Mouse (Mus musculus): ENCODE data around the gene Rfc2. TPM values are rescaled to one million over a fixed set of nuclear protein-coding genes. Genes with fewer than 3 reads are reported as not detected.

The Rfc2 gene
- polyA plus RNA-seq, 1 experiment from 2014 or later = 185 TPM

DNA sequence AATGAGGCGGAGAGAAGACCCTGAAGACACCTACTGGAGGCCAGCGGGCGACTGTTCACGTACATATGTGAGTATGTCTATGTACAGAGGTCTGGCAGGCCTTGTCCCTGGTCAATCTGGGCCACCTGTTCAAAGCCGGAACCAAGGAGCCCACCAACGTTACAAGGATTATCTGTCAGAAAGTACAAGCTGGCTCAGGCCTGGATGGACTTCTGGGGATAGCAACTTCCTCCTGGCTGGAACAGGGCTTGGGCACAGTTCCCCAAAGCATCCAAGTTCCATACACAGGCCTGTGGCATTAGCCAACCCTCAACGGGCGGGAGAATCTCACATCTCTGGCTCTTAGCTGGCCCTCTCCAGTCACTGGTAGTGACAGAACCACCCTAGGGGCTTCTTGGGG, 33.1 kb downstream of the Rfc2 start:
- Histone ChIP-seq H3K4me3 (replicated peaks) (no peak overlapping the region), H3K9me3 (replicated peaks) (no peaks in the 10 kb centered on the region), H3K27me3 (replicated peaks) (no peaks in the 10 kb centered on the region), H3K4me1 (no peaks in the 10 kb centered on the region), H3K36me3 (peaks cover 22% of the 10 kb centered on the region), H3K4me2 (no peak overlapping the region), H3K9ac (replicated peaks) (no peak overlapping the region), H3K27ac (replicated peaks) (no peak overlapping the region)
- WGBS = 94% methylated on average over 8 of the region's 8 CpGs
- no peak for ATAC-seq (ENCODE audit: low FRiP score)

GRCm38 (mm10) chr5:134614802-134615201, 33.6 kb downstream of the Rfc2 start, which contains the start of gene Lat2:
Gene Lat2, minus strand, starts transcription at chr5:134615025.
- Histone ChIP-seq H3K36me3 (peaks cover 27% of the 10 kb centered on the region), H3K4me1 (no peaks in the 10 kb centered on the region), H3K9ac (replicated peaks) (no peak within 1 kb of the TSS), H3K27me3 (replicated peaks) (no peaks in the 10 kb centered on the region), H3K4me2 (no peak within 1 kb of the TSS), H3K4me3 (replicated peaks) (no peak within 1 kb of the TSS), H3K9me3 (replicated peaks) (no peaks in the 10 kb centered on the region), H3K27ac (replicated peaks) (no peak within 1 kb of the TSS)
- 87% methylated on average over 7 of the region's 7 CpGs for WGBS
- no peak for ATAC-seq (ENCODE audit: low FRiP score)

DNA sequence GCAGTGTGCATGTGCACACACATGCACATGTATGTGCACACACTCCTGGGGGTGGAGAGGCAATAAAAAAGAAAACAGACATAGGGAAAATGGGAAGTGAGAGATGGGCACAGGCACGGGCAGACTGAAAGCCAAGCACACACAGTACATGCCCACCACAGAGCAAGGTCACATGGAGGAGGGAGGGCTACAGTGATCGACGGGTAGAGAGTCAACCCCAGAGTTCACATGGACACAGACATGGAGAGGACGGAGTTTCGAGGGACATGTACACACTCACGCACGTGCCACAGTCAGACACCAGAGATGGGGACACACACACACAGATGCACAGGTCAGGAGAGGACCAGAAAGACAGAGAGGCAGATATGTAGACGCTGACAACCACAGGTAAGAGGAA, 34.2 kb downstream of the Rfc2 start:
- H3K27ac ChIP-seq (replicated peaks) = no peak overlapping the region
- H3K36me3 ChIP-seq = peaks cover 33% of the 10 kb centered on the region
- H3K9me3 ChIP-seq (replicated peaks) = no peaks in the 10 kb centered on the region
- no peak for ATAC-seq (ENCODE audit: low FRiP score)
- no peaks in the 10 kb centered on the region for H3K27me3 ChIP-seq (replicated peaks)
- 87% methylated on average over 8 of the region's 8 CpGs for WGBS
- no peak overlapping the region for H3K9ac ChIP-seq (replicated peaks)
- no peaks in the 10 kb centered on the region for H3K4me1 ChIP-seq
- H3K4me3 ChIP-seq (replicated peaks) = no peak overlapping the region
- no peak overlapping the region for H3K4me2 ChIP-seq

DNA sequence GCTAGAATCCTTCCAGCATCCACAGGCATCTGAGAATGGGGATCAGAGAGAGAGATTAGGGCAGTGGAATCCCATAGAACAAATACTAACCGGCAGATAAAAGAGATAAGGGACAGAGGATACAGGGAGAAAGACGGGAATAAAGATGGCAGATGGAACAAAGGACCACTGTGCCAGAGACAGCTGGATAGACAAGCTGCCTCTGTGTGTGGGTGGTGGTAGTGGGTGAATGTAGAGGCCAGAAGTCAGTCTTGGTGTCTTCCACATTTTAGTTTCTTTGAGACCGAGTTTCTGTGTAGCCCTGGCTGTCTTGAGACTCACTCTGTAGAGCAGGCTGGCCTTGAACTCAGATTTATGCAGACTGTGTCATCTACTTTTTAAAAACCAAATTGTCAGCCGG, 34.6 kb downstream of the Rfc2 start:
- no peaks in the 10 kb centered on the region for H3K9me3 ChIP-seq (replicated peaks)
- peaks cover 37% of the 10 kb centered on the region for H3K36me3 ChIP-seq
- H3K4me3 ChIP-seq (replicated peaks) = no peak overlapping the region
- H3K4me1 ChIP-seq = no peaks in the 10 kb centered on the region
- no peak for ATAC-seq (ENCODE audit: low FRiP score)
- 71% methylated on average over 4 of the region's 4 CpGs for WGBS
- no peaks in the 10 kb centered on the region for H3K27me3 ChIP-seq (replicated peaks)
- H3K9ac ChIP-seq (replicated peaks) = no peak overlapping the region
- no peak overlapping the region for H3K27ac ChIP-seq (replicated peaks)
- H3K4me2 ChIP-seq = no peak overlapping the region

- H3K4me1 ChIP-seq = no peaks in the 10 kb centered on the region; the same call in 1 of the 2 replicates
- WGBS = 61% methylated on average over 3 of the region's 3 CpGs
- H3K27me3 ChIP-seq (replicated peaks) = no peaks in the 10 kb centered on the region
- H3K36me3 ChIP-seq = peaks cover 50% of the 10 kb centered on the region
- no peak overlapping the region for H3K4me2 ChIP-seq
- ATAC-seq (ENCODE audit: low FRiP score) = no peak
- no peak overlapping the region for H3K9ac ChIP-seq (replicated peaks)
- H3K27ac ChIP-seq (replicated peaks) = no peak overlapping the region
- H3K9me3 ChIP-seq (replicated peaks) = no peaks in the 10 kb centered on the region
- no peak overlapping the region for H3K4me3 ChIP-seq (replicated peaks)
These were observed 35.9 kb downstream of the Rfc2 start for GRCm38 (mm10) chr5:134617071-134617470.

DNA sequence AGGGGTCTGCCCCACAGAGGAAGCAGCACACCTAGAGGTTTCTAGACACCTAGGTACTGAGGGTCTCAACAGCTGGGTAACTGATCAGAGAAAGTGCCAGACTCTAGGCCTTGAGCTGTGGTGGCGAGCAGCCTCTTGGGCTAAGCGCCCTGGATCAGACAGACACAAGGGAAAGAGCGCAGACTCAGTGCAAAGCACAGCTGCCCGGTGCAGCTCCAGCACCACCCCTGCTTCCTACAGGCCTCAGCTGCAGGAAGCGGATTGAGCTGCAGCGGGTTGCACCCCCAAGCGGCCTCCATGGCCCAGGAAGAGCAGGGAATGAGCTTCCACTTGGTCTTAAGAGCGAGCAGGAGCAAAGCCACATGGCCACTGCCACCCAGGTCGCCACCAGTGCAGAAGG, 39.3 kb downstream of the Rfc2 start:
- no peak overlapping the region for H3K27ac ChIP-seq (replicated peaks)
- H3K27me3 ChIP-seq (replicated peaks) = no peaks in the 10 kb centered on the region
- H3K36me3 ChIP-seq = peaks cover 82% of the 10 kb centered on the region
- no peaks in the 10 kb centered on the region for H3K9me3 ChIP-seq (replicated peaks)
- peaks cover 3% of the 10 kb centered on the region; the same call in 1 of the 2 replicates for H3K4me1 ChIP-seq
- no peak overlapping the region for H3K9ac ChIP-seq (replicated peaks)
- no peak overlapping the region for H3K4me3 ChIP-seq (replicated peaks)
- H3K4me2 ChIP-seq = no peak overlapping the region
- WGBS = 95% methylated on average over 9 of the region's 9 CpGs
- ATAC-seq (ENCODE audit: low FRiP score) = no peak

DNA sequence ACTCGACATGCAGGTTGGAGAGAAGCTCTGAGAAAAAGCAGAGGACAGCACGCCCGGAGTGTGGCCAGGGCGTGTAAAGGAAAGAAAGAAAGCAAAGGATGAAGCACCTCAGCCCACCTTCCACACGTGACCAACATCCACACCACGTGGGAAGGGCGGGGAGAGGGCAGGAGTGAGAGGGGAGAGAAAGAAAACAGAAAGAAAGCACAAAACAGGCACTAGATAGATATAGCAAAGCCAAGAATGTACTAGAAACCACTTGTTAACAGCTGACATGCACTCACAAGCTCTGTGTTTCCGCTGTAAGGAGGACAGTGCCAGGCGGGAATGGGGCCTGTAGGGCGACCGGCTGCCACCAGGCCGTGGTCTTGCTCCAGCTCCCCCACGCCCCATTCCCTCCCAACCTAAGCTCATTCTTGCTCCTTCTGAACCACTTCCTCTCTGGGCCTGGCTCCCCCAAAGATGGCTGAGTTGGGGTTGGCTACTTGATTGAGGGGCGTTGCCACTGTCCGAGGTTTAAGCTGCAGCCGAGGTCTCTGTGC, 40.0 kb downstream of the Rfc2 start:
- Histone ChIP-seq H3K27me3 (replicated peaks) (no peaks in the 10 kb centered on the region), H3K27ac (replicated peaks) (no peak overlapping the region), H3K36me3 (peaks cover 88% of the 10 kb centered on the region), H3K4me2 (no peak overlapping the region), H3K4me3 (replicated peaks) (no peak overlapping the region), H3K4me1 (peaks cover 3% of the 10 kb centered on the region; the same call in 1 of the 2 replicates), H3K9ac (replicated peaks) (no peak overlapping the region), H3K9me3 (replicated peaks) (no peaks in the 10 kb centered on the region)
- ATAC-seq (ENCODE audit: low FRiP score) = no peak
- 95% methylated on average over 16 of the region's 16 CpGs for WGBS

GRCm38 (mm10) chr5:134622069-134622468, 40.9 kb downstream of the Rfc2 start:
- Histone ChIP-seq H3K9ac (replicated peaks) (no peak overlapping the region), H3K36me3 (peaks cover 97% of the 10 kb centered on the region), H3K9me3 (replicated peaks) (no peaks in the 10 kb centered on the region), H3K4me1 (peaks cover 3% of the 10 kb centered on the region; the same call in 1 of the 2 replicates), H3K27me3 (replicated peaks) (no peaks in the 10 kb centered on the region), H3K4me2 (no peak overlapping the region), H3K27ac (replicated peaks) (no peak overlapping the region), H3K4me3 (replicated peaks) (no peak overlapping the region)
- no peak for ATAC-seq (ENCODE audit: low FRiP score)
- WGBS = 56% methylated on average over 2 of the region's 2 CpGs

GRCm38 (mm10) chr5:134629508-134629907, 48.3 kb downstream of the Rfc2 start:
- Histone ChIP-seq H3K4me1 (peaks cover 20% of the 10 kb centered on the region), H3K4me3 (replicated peaks) (no peak overlapping the region), H3K27ac (replicated peaks) (no peak overlapping the region), H3K9me3 (replicated peaks) (no peaks in the 10 kb centered on the region), H3K27me3 (replicated peaks) (no peaks in the 10 kb centered on the region), H3K4me2 (no peak overlapping the region), H3K9ac (replicated peaks) (no peak overlapping the region), H3K36me3 (peaks cover 38% of the 10 kb centered on the region)
- WGBS = 85% methylated on average over 4 of the region's 4 CpGs
- no peak for ATAC-seq (ENCODE audit: low FRiP score)

DNA sequence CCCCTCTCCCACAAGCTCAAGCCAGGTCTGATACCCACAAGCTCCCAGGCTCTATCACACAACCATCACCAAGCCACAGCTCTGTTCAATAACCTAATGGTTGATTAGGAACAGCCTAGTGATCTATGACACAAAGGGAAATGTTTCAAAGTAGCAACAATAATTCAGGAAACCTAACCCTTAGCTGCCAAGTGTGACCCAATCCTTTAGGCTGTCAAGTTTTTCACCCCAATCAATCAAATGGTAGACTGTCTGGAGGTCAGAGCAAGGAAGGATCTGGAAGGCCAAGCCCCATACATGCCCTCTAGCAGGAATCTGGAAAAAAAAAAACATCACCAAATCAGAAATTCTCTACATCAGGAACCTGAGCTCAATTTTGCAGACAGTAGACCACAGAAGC, 49.7 kb downstream of the Rfc2 start:
- Histone ChIP-seq H3K36me3 (peaks cover 33% of the 10 kb centered on the region), H3K27ac (replicated peaks) (no peak overlapping the region), H3K4me2 (no peak overlapping the region), H3K27me3 (replicated peaks) (no peaks in the 10 kb centered on the region), H3K9me3 (replicated peaks) (no peaks in the 10 kb centered on the region), H3K4me1 (peaks cover 26% of the 10 kb centered on the region), H3K9ac (replicated peaks) (no peak overlapping the region), H3K4me3 (replicated peaks) (no peak overlapping the region)
- ATAC-seq (ENCODE audit: low FRiP score) = no peak

DNA sequence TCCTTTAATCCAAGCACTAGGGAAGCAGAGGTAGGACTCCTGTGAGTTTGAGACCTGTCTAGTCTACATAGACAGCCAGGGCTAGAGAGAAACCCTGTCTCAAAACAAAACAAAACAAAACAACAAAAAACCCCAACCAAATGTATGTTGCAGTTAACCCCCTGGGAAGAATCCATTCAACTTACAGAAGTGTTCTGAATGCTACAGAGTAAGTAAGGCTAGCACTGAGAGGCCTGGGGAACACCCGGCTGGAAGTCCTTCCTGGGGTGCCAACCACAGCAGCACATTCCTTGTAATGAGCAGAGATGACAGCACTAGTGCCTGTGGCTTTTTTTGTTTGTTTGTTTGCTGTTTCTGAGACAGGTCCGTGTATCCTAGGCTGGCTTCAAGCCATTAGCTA, 51.7 kb downstream of the Rfc2 start:
- Histone ChIP-seq H3K4me3 (replicated peaks) (no peak overlapping the region), H3K27me3 (replicated peaks) (no peaks in the 10 kb centered on the region), H3K9ac (replicated peaks) (no peak overlapping the region), H3K4me2 (no peak overlapping the region), H3K9me3 (replicated peaks) (no peaks in the 10 kb centered on the region), H3K4me1 (peaks cover 40% of the 10 kb centered on the region), H3K36me3 (peaks cover 17% of the 10 kb centered on the region), H3K27ac (replicated peaks) (no peak overlapping the region)
- ATAC-seq (ENCODE audit: low FRiP score) = no peak
- WGBS = 57% methylated on average over 2 of the region's 2 CpGs

DNA sequence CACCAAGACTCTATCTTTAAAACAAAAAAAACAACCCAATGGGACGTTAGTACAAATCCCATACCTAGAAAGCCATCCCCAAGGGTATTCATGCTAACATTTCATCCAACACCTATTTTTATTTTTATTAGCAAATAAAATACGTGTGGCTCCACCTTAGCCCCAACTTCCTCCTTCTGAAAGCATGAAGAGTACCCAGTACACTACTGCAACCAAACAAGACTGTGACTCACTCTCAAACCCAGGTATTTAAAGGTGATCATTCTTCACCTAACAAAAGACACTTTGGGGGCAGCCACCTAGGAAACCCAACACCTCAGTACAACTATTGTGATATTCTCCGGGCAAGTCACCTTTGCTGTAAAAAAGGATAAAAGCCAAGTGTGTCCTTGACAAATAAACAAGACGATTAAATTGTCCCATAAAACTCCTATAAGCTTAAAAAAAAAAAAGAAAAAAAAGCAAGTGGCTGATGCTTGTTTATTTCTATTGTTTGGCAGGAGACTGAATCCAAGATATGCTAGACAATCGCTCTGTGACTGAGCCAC, 56.7 kb downstream of the Rfc2 start:
- 27% methylated on average over 5 of the region's 5 CpGs for WGBS
- Histone ChIP-seq H3K4me2 (peak overlapping the region; percentile 80), H3K36me3 (peaks cover 11% of the 10 kb centered on the region), H3K27me3 (replicated peaks) (no peaks in the 10 kb centered on the region), H3K27ac (replicated peaks) (peak overlapping the region; percentile 97), H3K9ac (replicated peaks) (peak overlapping the region; percentile 98), H3K9me3 (replicated peaks) (no peaks in the 10 kb centered on the region), H3K4me3 (replicated peaks) (peak overlapping the region; percentile 98), H3K4me1 (peaks cover 42% of the 10 kb centered on the region)
- no peak for ATAC-seq (ENCODE audit: low FRiP score)
